Mouse (Mus musculus) common myeloid progenitor, adult 5-6 weeks (primary cell): ENCODE measurements around the gene Ppa2. TPM values are rescaled to one million over a fixed set of nuclear protein-coding genes. Genes with fewer than 3 reads are reported as not detected.

Experiments used
- ATAC-seq: replicated peaks from 2 replicates; pipeline ENCODE4 v1.8.0; 2016; ENCODE audit warnings: low read depth, mild to moderate bottlenecking, moderate TSS enrichment, inconsistent platforms; ENCODE audit not compliant: poor library complexity, severe bottlenecking
- total RNA-seq: library from RNA; stranded (forward); fragments of 200-1000, 187-1606 nt; gene quantifications from 2 replicates; pipeline ENCODE4 v1.2.3, GENCODE M21; 2017

Ppa2 gene
- total RNA-seq, result 92.0 and 122 TPM in 2 replicates

DNA sequence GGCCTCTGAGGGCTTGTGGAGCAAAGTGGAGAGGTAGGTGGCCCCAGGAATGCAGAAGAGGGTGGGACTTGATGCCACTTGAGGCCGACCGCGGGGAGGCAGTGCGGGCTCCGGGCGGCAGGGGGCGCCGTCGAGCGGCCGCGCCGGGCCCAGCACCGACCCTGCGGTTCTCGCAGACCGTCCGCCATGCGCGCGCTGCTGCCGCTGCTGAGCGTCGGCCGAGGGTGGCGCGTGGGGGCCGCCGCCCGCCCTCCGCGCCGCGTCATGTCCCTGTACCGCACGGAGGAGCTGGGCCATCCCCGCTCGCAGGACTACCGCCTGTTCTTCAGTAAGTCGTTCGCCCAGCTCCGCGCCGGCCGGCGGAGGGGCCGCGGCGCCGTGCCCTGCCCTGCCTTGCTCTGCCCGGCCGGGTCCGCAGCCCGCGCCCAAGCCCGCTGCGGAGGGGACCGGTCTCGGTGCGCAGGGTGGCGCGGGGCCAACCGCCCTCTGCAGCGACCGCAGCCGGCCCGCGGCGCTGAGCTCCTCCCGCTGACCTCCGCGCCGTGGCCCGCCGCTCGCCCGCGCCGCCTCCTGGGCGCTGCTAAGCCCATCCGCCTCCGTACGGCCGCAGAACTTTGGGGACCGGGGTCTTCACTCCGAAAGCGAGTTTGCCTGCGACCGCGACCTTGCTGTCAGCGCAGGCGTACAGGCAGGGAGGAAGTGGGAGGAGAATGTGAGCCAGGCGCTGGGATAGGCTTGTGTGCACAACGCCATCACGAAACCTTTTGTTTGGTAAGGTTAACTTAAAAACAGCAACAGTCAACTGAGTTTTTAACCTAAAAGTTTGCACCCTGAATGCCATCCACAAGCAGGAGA is at the start of gene Ppa2:
Gene Ppa2 (plus strand): TSS at position 157 of the 855 bp plus-strand sequence.
- ATAC-seq, result peak; percentile 89

DNA sequence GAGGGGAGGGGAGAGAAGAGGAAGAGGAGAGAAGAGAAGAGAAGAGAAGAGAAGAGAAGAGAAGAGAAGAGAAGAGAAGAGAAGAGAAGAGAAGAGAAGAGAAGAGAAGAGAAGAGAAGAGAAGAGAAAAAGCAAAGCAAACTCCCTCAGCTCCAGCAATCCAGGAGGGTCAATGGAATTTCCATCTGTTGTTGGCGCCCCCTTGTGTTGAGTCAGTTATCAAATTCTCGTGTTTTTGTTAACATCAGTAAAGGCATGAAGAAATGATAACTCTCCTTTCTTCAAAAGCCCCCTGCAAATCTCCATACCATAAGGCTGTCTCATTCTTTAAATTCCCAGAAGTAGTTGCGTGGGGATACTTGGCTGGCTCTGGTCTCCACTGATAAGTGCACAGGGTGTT is 38.0 kb upstream of the Ppa2 start:
- peak; percentile 81 for ATAC-seq

DNA sequence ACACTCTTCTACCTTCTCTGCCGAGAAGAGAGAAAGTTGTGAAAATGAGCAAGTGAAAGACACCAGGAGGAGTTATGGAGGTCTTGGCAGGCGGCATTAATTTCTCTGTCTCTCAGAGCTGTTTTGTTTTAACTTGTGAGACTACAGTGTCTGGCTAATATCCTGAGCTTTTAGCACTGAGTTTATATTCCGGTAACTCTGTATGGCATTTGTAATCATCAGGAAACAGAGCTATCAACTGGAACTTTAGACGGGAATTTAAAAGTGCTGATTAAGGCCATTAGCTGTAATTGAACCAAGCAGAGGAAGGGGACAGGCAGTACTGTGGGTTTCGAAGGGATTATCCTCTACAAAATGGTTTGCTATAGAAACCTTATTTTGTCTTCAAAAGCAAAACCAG is 25.3 kb upstream of the Ppa2 start:
- no peak for ATAC-seq

DNA sequence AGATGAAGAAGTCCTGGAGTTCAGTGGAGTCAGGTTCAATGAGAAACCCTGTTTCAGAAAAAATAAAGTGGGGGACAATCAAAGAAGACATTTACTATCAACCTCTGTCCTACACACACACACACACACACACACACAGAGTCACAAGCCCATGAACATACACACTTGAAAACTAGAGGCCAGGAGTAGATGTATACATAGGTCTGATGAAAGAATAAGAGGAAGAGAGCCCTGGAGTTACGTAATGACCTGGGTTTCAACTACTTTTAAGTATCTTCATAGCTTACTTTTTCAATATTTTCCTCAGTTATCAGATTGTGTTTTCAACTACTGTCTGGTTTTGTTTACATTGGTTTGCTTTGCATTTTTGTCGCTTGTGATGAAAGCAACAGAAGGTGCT is 21.1 kb upstream of the Ppa2 start:
- ATAC-seq, result no peak

DNA sequence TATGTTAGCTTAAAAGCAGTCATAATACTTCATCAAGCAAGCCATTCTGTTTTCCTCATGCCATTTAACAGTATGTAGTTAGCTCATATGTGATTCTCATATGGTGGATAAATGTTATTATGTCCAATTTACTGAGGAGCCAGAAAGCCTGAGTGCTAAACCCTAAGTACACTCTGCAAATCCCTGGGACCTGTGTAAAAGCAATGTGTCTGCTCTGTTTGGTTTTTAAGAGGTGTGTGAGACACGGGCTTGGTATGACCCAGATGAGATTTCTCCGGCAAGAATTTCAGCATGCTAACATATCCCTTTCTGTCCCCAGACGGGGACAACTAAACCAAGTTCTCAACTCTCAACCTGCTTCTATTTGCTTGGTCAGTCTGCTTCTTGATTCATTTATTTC is 5.6 kb upstream of the Ppa2 start:
- no peak for ATAC-seq

DNA sequence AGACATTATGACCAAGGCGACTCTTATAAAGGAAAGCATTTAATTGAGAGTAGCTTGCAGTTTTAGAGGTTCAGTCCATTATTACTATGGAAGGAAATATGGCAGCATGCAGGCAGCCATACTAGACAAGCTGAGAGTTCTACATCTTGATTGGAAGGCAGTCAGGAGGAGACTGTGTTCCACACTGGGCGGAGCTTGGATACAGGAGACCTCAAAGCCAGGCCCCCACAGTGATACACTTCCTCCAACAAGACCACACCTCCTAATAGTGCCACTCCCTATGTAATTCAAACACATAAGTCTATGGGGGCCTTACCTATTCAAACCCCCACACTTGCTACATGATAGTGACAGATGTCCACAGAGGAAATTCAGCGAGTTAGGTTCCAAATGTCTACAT is 1.5 kb upstream of the Ppa2 start:
- no peak for ATAC-seq

DNA sequence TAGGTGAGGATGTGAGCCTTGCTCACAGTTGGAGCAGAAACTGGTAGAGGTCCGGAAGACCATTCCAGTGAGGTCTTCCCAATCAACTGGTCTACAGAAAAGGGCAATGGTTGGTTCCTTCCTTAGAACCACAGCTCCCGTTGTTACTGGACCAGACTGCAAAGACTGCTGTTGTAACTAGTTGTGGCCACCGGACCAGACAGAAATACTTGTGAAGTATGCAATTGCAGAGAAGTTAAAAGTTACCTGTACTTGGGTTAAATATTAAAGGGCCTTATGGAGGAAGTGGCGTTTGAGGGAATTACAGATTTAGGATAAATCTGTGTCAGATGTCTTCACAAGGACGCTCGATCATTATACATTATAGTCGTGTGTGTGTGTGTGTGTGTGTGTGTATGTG is 551 bp upstream of the Ppa2 start:
- no peak for ATAC-seq

DNA sequence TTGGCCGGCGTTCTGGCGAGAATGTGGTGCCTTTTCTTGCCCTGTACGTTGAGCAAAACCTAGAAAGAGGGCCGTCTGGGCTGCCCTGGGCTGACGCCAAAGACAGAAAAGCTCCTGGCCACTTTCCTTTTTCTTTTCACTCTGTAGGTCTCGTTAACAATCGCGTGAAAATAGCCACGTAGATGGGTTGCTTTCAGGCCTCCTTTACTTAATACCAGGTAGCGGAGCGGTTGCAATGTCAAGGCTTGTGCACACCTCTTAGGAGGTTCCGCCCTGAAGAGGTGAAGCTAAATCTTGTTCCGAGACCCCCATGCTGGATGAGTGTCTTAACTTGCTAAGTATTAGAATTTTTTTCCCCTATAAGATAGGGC is 884 bp downstream of the Ppa2 start:
- peak; percentile 19; the same call in 1 of the 2 replicates for ATAC-seq

DNA sequence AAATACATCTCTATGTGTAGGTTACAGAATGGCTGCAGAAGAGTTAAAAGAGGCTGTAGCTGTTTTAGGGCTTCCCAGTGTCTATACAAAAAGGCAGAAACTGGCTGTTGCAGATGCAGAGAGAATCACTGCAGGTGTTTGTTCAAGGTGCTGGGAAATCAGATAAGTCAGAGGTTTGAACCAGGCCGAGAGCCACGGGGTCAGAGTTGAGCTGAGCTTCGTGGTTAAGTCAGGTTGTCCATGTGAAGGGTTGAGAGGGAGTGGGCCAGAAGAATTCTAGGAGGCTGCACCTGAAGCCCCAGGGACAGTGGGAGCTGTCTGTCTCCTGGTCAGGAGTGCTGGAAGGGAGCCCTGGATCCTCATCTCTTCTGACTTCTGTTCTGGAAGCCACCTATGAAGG is 2.4 kb downstream of the Ppa2 start:
- no peak for ATAC-seq

DNA sequence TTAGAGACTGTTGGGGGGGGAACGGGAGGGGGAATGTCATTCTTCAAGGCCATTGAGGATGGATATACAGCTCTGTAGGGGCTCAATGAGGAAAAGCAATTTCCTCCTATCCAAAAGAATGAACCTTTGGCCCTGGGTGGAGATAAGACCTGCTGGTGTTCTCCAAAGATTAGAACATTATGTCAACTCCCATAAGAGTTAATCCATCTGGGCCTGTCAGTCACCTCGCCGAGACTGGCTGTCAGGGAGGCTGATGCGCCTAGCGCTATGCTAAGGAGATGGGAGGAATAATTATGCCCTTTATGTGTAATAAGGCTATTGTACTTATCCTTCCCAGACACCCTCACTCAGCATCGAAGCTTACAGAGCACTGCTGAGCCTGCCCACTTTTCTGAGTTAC is 2.9 kb downstream of the Ppa2 start:
- ATAC-seq, result no peak

DNA sequence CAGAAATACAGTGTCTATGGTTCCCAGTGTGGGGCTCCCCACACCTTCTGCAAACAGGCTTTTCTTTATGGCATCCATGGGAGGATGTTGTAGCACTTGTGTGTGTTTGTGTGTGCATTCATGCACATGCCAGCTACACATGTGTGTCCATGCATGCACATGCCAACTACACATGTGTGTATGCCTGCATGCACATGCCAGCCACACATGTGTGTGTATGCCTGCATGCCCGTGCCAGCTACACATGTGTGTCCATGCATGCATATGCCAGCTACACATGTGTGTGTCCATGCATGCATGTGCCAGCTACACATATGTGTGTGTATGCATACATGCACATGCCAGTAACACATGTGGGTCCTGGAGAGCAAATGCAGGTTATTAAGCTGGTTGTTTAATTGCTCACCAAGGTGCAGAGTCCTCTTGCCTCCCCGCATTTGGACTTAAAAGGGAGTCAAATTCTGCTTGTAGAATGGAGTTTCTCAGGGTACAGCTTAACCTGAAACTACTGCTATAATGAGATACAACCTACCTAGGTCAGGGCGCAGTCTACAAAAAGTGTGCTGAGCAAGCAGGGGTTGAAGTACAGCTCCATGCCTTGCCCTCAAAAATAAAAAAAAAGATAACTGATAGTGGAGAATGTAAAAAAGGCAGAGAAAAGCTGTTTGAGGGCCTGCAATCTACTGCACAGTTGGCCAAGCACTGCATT is 3.7 kb downstream of the Ppa2 start:
- ATAC-seq, result no peak

DNA sequence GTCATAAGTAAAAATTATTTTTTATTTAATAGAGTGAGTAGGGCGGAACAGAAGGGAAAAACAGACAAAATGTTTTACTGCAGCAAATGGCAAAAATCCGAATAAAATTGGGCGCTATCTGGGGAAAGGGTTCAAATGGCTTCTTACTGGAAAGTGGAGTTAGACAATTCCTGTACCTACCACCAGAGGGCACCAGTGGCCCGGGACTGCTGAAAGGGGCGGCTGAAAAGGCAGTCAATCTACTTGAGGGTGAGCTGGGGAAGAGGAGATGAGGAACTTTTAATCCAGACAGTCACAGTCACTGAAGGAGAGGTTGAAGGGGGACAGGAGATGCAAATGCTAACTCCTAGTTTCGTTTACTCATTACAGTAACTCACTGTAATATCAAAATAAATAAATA is 4.6 kb downstream of the Ppa2 start:
- ATAC-seq, result peak; percentile 60

DNA sequence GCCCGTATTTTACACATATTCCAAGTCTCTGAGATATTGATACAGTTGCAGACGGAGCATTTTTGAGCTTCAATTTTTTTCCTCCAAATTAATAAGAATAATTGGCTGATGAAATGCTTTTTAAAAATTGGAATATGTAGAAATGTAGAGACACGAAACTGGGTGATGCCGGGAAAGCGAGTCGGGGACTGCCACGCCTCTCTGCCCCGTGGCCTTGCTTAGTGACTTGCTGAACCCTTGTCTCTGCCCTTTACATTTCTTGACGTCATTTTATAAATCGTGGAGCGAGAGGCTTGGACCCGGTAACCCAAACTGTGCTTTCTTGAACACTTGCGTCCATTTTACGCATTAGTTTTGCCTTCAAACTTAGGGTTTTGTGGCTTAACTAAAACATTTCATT is 5.1 kb downstream of the Ppa2 start:
- ATAC-seq, result no peak

DNA sequence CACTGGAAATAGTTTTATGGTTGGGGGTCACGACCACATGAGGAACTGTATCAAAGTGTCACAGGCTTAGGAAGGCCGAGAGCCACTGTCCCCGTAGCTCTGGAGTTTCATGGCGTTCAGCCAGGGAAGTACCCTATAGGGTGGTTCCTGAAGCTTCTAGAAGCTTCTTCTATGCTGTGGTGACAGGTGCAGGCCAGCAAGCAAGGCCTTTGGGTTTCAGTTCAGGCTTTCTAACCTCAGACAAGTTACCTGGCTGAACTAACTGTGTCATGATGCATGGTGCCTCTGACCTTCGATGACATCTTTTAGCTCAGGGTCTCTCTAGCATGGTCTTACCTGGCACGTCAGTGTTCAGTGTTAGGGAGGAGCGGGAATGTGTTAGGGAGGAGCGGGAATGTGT is 5.7 kb downstream of the Ppa2 start:
- ATAC-seq, result no peak

DNA sequence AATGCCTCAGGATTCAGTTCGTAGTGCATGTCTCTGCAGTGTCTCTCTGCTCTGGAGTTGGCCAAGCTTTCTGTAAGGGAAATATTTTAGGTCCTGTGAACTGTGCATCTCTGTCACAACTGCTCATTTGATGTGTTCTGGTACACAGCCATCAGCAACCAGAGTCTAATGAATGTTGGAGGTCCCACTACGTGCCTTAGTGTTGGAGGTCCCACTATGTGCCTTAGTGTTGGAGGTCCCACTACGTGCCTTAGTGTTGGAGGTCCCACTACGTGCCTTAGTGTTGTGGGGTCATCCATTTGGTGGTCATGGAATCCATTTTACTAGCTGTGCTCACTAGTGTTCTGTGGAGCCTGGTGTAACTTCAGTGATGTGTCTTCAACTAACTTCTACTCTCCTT is 7.9 kb downstream of the Ppa2 start:
- no peak for ATAC-seq

DNA sequence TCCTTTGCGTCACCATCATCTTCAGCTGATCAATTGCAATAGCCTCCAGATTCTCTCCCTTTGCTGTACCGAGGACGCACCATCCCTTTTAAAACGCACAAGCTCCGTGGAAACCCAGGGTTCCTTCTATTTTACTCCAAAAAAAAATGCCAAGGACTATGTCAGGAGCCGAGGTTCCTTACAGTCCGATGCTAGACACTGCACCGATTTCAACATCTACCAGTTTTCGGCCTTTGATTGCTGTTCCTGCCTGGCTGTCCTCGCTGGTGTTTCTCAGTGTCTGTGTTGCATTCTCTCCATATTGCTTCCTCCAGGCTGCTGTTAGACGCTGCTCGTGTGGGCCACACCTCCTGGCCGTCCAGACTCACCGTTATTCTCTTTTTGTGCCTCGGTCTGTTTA is 8.7 kb downstream of the Ppa2 start:
- no peak for ATAC-seq

DNA sequence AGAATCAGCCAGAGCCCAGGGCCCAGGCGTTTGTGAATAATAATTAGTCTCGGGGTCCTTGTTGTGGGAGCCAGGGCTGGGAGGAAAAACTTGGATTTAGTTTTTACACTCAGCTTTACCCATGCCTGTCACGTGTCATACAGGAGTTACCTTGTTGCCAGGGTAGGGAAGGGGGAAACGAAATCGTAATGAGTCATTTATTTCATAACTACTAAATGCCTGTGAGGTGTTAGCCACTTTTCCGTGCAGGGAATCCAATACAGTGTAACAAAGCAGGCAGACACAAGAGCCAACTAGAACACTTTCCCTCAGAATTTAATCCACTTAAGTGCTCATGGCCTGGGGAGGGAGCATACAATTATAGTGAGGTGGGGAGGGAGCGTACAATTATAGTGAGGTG is 9.9 kb downstream of the Ppa2 start:
- no peak for ATAC-seq

DNA sequence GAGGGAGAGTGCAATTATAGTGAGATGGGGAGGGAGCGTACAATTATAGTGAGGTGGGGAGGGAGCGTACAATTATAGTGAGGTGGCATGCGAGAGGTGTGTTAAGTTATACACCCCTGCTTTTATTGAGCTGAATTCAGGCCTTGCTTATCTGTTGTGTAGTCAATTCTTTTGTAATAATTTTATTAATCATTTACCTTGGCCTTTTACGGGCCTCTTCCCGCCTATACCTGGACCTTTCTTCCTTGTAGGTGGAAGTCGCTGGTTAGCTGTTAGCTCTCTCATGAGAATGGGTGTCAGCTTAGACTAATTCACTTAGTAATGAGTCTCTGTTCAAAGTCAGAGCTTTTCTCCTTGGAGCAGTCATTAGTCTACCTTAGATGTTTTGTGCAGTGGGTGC is 10.4 kb downstream of the Ppa2 start:
- ATAC-seq, result no peak

DNA sequence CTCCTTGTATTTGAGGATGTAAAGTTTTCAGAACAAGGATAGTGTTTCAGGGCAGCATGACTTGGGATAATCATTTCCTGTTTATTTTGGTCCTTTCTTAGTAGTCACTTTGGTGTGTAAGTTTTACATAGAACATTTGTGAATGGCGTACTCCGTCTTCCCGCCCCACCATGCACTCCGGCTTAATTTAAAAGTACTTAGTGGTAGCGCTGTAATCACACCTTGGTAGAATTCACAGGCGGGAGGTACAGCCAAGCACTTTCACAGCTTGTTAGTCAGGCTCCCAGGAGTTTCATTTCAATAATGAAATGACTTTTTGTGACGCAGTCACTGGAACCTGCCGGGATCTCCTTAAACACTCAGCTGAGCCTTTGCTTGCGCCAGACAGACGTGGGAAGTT is 12.0 kb downstream of the Ppa2 start:
- ATAC-seq, result no peak

DNA sequence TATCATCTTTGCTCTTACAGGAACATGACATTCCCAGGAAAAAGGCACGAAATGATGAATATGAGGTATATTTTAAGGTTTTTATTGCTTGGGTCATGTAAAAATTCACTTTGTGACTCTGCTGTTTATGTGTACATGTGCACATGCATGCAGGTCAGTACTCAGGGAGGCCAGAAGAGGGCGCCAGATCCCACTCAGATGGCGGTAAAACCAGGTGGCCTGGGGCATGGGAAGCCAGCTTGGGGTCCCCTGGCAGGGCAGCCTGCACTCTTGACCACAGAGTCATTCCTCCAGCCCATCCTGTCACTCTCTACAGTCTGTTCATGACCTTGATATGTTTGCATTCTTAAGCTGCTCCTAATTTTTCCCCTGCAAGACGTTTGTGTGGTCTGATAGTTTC is 12.6 kb downstream of the Ppa2 start:
- ATAC-seq, result peak; percentile 65; the same call in 1 of the 2 replicates

DNA sequence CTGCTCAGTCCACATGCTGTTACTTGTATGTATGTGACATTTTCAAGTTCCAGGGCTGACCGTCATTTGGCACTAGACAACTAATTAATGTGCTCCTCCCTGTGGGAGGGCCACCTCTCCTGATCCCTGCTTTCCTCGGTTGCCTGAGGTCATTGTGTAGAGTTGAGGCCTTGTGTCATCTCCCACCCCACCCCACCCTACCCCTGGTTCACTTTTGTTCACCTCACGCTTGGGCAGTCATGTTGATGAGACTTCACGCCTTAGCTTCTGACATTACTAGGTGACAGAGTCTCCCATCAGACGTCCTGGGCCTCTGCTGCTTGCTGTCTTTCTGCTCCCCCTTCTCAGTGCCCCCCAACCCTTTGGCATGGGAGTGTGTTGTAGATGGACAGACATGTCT is 15.2 kb downstream of the Ppa2 start:
- ATAC-seq, result no peak

DNA sequence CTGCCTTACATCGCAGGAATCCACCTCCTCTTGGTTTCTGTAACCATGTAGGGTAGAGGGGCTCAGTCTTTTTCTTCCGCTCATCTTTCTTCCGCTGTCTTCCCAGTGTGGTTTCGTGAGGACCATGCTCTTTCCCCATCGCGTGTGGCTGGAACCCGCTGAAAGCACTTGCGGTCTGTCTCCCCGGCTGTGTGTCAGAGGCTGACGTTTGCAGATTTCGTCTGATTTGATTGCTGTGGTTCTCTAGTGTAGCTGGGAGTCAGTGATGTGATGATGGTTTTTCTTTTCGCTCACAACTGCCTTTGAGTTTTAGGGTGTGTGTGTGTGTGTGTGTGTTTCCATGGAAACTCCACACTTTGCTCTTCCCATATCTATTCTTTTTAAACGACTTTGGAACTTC is 18.6 kb downstream of the Ppa2 start:
- no peak for ATAC-seq
